Comparison of ENCODE assay signal across 27 mouse cellular contexts in the genomic region with DNA sequence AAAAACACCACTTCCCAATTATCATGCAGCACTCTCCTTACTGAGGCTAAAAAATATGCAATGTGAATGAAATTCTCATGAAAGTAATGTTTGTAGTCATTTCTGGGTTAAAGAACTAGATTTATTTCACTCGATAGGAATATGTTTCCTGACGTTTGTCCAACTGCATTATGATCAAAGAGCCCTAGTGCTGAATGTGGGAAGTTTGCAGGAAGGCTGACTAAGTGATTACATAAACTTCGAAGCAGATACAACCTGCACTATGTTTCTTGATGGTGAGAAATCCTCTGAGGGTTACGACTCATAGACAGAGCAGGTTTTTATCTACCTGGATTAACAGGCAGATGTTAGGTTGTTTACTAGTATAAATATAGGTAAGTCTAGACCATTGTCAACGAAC. TPM values are rescaled to one million over a fixed set of nuclear protein-coding genes. Genes with fewer than 3 reads are reported as not detected.
"Had no signal": no experiment of that assay in that cellular context is flagged by ENCODE, and none has a peak within 500 bp of the region (broad histone marks: within the 10 kb centered on the region; RNA-seq: fewer than 3 reads in every experiment).

No protein-coding gene starts in this region.

- H3K4me3 ChIP-seq: heart, adult 2 months; heart, embryonic 13.5 days; heart, embryonic 15.5 days; hindbrain, embryonic 13.5 days; hindbrain, embryonic 15.5 days; kidney, embryonic 15.5 days; limb, embryonic 13.5 days; limb, embryonic 15.5 days; liver, embryonic 12.5 days had no signal

- DNase-seq: forebrain, postnatal 0 days; gastrocnemius, postnatal 14 days; gastrocnemius, postnatal 36 days; heart, adult 11 months; heart, adult 2 months; heart, postnatal 14 days; heart, postnatal 36 days; kidney, adult 11 months; kidney, adult 2 months; kidney, adult 9 months; kidney, postnatal 14 days; kidney, postnatal 36 days; layer of hippocampus, adult 9-11 months; layer of hippocampus, postnatal 36 days; left cerebral cortex, postnatal 4 days had no signal

- ATAC-seq: forebrain, postnatal 0 days; hindbrain, postnatal 0 days; intestine, embryonic 16.5 days; liver, embryonic 12.5 days had no signal

- H3K27ac ChIP-seq: heart, adult 2 months; heart, embryonic 13.5 days; heart, embryonic 15.5 days; hindbrain, embryonic 13.5 days; hindbrain, embryonic 15.5 days; hindbrain, postnatal 0 days; kidney, embryonic 15.5 days; kidney, postnatal 0 days; limb, embryonic 13.5 days; limb, embryonic 15.5 days; liver, embryonic 12.5 days had no signal

RNA-seq across cellular contexts. Expression of a gene that starts 36.8 kb away (rescaled TPM):
- total RNA-seq: gastrocnemius, postnatal 36 days; hematopoietic stem cell, adult 5-6 weeks had no signal
